Mouse (Mus musculus): ENCODE results near the gene Gpr137.

Gene Gpr137

GRCm38 (mm10) chr19:6942249-6942691, at the start of gene Gpr137:
Gene Gpr137 (minus strand): TSS chr19:6942480.
- in situ Hi-C loops (cut with MboI, MseI) = no loop called here

GRCm38 (mm10) chr19:6991166-6991565, 48.9 kb upstream of the Gpr137 start:
- in situ Hi-C loops (cut with MboI, MseI) = loop anchor here in 1 of 2 experiments (25.0 kb wide), 1 partner anchor 1921 kb away; the partner anchor contains the start of gene B3gat3

- in situ Hi-C loops (cut with MboI, MseI) = loop anchor here in 1 of 2 experiments (25.0 kb wide), 1 partner anchor 1922 kb away; the partner anchor contains the start of gene B3gat3
Observed at GRCm38 (mm10) chr19:6990712-6991111, 48.4 kb upstream of the Gpr137 start.

- in situ Hi-C loops (cut with MboI, MseI) = loop anchor here in 1 of 2 experiments (25.0 kb wide), 1 partner anchor 1923 kb away; the partner anchor contains the start of gene B3gat3
Observed at GRCm38 (mm10) chr19:6989251-6989650, 47.0 kb upstream of the Gpr137 start.

GRCm38 (mm10) chr19:6987904-6988285, 45.6 kb upstream of the Gpr137 start:
- in situ Hi-C loops (cut with MboI, MseI) = loop anchor here in 1 of 2 experiments (25.0 kb wide), 1 partner anchor 1924 kb away; the partner anchor contains the start of gene B3gat3

GRCm38 (mm10) chr19:6987061-6987903, 45.0 kb upstream of the Gpr137 start, which contains the start of gene Vegfb:
Gene Vegfb (minus strand): TSS chr19:6987651.
- in situ Hi-C loops (cut with MboI, MseI) = loop anchor here in 1 of 2 experiments (25.0 kb wide), 1 partner anchor 1925 kb away; the partner anchor contains the start of gene B3gat3

- in situ Hi-C loops (cut with MboI, MseI) = loop anchor here in 1 of 2 experiments (25.0 kb wide), 1 partner anchor 1926 kb away; the partner anchor contains the start of gene B3gat3
Observed at GRCm38 (mm10) chr19:6985951-6986708, 43.9 kb upstream of the Gpr137 start.

GRCm38 (mm10) chr19:6985300-6985699, 43.0 kb upstream of the Gpr137 start:
- in situ Hi-C loops (cut with MboI, MseI) = loop anchor here in 1 of 2 experiments (25.0 kb wide), 1 partner anchor 1927 kb away; the partner anchor contains the start of gene B3gat3

- in situ Hi-C loops (cut with MboI, MseI) = loop anchor here in 1 of 2 experiments (25.0 kb wide), 1 partner anchor 1929 kb away; the partner anchor contains the start of gene B3gat3
Observed at GRCm38 (mm10) chr19:6983621-6984020, 41.3 kb upstream of the Gpr137 start.

GRCm38 (mm10) chr19:6981465-6981864, 39.2 kb upstream of the Gpr137 start:
- in situ Hi-C loops (cut with MboI, MseI) = loop anchor here in 1 of 2 experiments (25.0 kb wide), 1 partner anchor 1931 kb away; the partner anchor contains the start of gene B3gat3

- in situ Hi-C loops (cut with MboI, MseI) = loop anchor here in 1 of 2 experiments (25.0 kb wide), 1 partner anchor 1932 kb away; the partner anchor contains the start of gene B3gat3
Observed at GRCm38 (mm10) chr19:6980381-6981093, 38.3 kb upstream of the Gpr137 start, which contains the start of gene Fkbp2. Gene Fkbp2 (minus strand): TSS chr19:6980501.

- in situ Hi-C loops (cut with MboI, MseI) = loop anchor here in 1 of 2 experiments (25.0 kb wide), 1 partner anchor 1933 kb away; the partner anchor contains the start of gene B3gat3
Observed at GRCm38 (mm10) chr19:6979486-6980380, 37.5 kb upstream of the Gpr137 start.

GRCm38 (mm10) chr19:6979001-6979479, 36.8 kb upstream of the Gpr137 start:
- in situ Hi-C loops (cut with MboI, MseI) = loop anchor here in 1 of 2 experiments (25.0 kb wide), 1 partner anchor 1933 kb away; the partner anchor contains the start of gene B3gat3

- in situ Hi-C loops (cut with MboI, MseI) = loop anchor here in 1 of 2 experiments (25.0 kb wide), 1 partner anchor 1934 kb away; the partner anchor contains the start of gene B3gat3
Observed at GRCm38 (mm10) chr19:6978639-6978974, 36.3 kb upstream of the Gpr137 start.

- in situ Hi-C loops (cut with MboI, MseI) = loop anchor here in 1 of 2 experiments (25.0 kb wide), 1 partner anchor 1934 kb away; the partner anchor contains the start of gene B3gat3
Observed at GRCm38 (mm10) chr19:6977759-6978638, 35.7 kb upstream of the Gpr137 start.

- in situ Hi-C loops (cut with MboI, MseI) = loop anchor here in 1 of 2 experiments (25.0 kb wide), 1 partner anchor 1936 kb away; the partner anchor contains the start of gene B3gat3
Observed at GRCm38 (mm10) chr19:6975537-6976521, 33.5 kb upstream of the Gpr137 start, which contains the start of gene Plcb3. Gene Plcb3 (minus strand): TSS chr19:6976470.
